Mouse (Mus musculus): Measurements from ENCODE around the gene Hoxa7. TPM values are rescaled to one million over a fixed set of nuclear protein-coding genes. Genes with fewer than 3 reads are reported as not detected.

The Hoxa7 gene
- polyA plus RNA-seq, 1 experiment, result 1.4 TPM

- TF ChIP-seq POLR2A (IDR thresholded peaks at IDR 0.05; ENCODE audit: insufficient read depth, low read length) (no peak), CTCF (IDR thresholded peaks at IDR 0.05; ENCODE audit: low read depth, low read length) (no peak)
Observed at GRCm38 (mm10) chr6:52175864-52176263, 45.8 kb downstream of the Hoxa7 start.

GRCm38 (mm10) chr6:52174968-52175751, 46.5 kb downstream of the Hoxa7 start:
- H3K9me3 ChIP-seq (replicated peaks; ENCODE audit: control insufficient read depth, insufficient read depth, low read length, poor library complexity, severe bottlenecking), result no peaks in the 10 kb centered on the region
- H3K4me1 ChIP-seq (ENCODE audit: control insufficient read depth, insufficient read depth, low read length), result no peaks in the 10 kb centered on the region
- H3K27me3 ChIP-seq (ENCODE audit: control insufficient read depth, insufficient read depth, low read length, poor library complexity, severe bottlenecking), result peaks cover 56% of the 10 kb centered on the region
- peak overlapping the region; percentile 14 for H3K4me3 ChIP-seq (ENCODE audit: low read depth, low read length)
- H3K36me3 ChIP-seq (ENCODE audit: control insufficient read depth, insufficient read depth, low read length, poor library complexity, severe bottlenecking), result no peaks in the 10 kb centered on the region
- H3K9ac ChIP-seq (ENCODE audit: low read depth, poor library complexity, severe bottlenecking), result peak overlapping the region; percentile 49; the same call in 1 of the 2 replicates
- TF ChIP-seq CTCF (IDR thresholded peaks at IDR 0.05; ENCODE audit: low read depth, low read length) (no peak), POLR2A (IDR thresholded peaks at IDR 0.05; ENCODE audit: insufficient read depth, low read length) (no peak), EP300 (IDR thresholded peaks at IDR 0.05; ENCODE audit: insufficient read depth, low read depth, low read length) (no peak)
- no peak overlapping the region for H3K27ac ChIP-seq (ENCODE audit: insufficient read depth, low read length)

More at GRCm38 (mm10) chr6:52175864-52176263, 45.8 kb downstream of the Hoxa7 start:
- Histone ChIP-seq H3K4me1 (ENCODE audit: control insufficient read depth, insufficient read depth, low read length) (no peaks in the 10 kb centered on the region), H3K36me3 (ENCODE audit: control insufficient read depth, insufficient read depth, low read length, poor library complexity, severe bottlenecking) (no peaks in the 10 kb centered on the region), H3K9ac (ENCODE audit: low read depth, poor library complexity, severe bottlenecking) (peak overlapping the region; percentile 49; the same call in 1 of the 2 replicates), H3K27me3 (ENCODE audit: control insufficient read depth, insufficient read depth, low read length, poor library complexity, severe bottlenecking) (peaks cover 57% of the 10 kb centered on the region), H3K4me3 (ENCODE audit: low read depth, low read length) (no peak overlapping the region), H3K27ac (ENCODE audit: insufficient read depth, low read length) (no peak overlapping the region), H3K9me3 (replicated peaks; ENCODE audit: control insufficient read depth, insufficient read depth, low read length, poor library complexity, severe bottlenecking) (no peaks in the 10 kb centered on the region)

GRCm38 (mm10) chr6:52173648-52174047, 48.0 kb downstream of the Hoxa7 start:
- TF ChIP-seq POLR2A (IDR thresholded peaks at IDR 0.05; ENCODE audit: insufficient read depth, low read length) (no peak), CTCF (IDR thresholded peaks at IDR 0.05; ENCODE audit: low read depth, low read length) (no peak), EP300 (IDR thresholded peaks at IDR 0.05; ENCODE audit: insufficient read depth, low read depth, low read length) (no peak)
- Histone ChIP-seq H3K9me3 (replicated peaks; ENCODE audit: control insufficient read depth, insufficient read depth, low read length, poor library complexity, severe bottlenecking) (no peaks in the 10 kb centered on the region), H3K9ac (ENCODE audit: low read depth, poor library complexity, severe bottlenecking) (no peak overlapping the region), H3K4me3 (ENCODE audit: low read depth, low read length) (no peak overlapping the region), H3K4me1 (ENCODE audit: control insufficient read depth, insufficient read depth, low read length) (no peaks in the 10 kb centered on the region), H3K27ac (ENCODE audit: insufficient read depth, low read length) (no peak overlapping the region), H3K36me3 (ENCODE audit: control insufficient read depth, insufficient read depth, low read length, poor library complexity, severe bottlenecking) (no peaks in the 10 kb centered on the region), H3K27me3 (ENCODE audit: control insufficient read depth, insufficient read depth, low read length, poor library complexity, severe bottlenecking) (peaks cover 58% of the 10 kb centered on the region)

- TF ChIP-seq EP300 (IDR thresholded peaks at IDR 0.05; ENCODE audit: insufficient read depth, low read depth, low read length), result no peak
- TF ChIP-seq POLR2A (IDR thresholded peaks at IDR 0.05; ENCODE audit: insufficient read depth, low read length), result no peak
- TF ChIP-seq CTCF (IDR thresholded peaks at IDR 0.05; ENCODE audit: low read depth, low read length), result no peak
- peak overlapping the region; percentile 70 for H3K4me3 ChIP-seq (ENCODE audit: low read depth, low read length)
- H3K27me3 ChIP-seq (ENCODE audit: control insufficient read depth, insufficient read depth, low read length, poor library complexity, severe bottlenecking), result peaks cover 56% of the 10 kb centered on the region
- no peaks in the 10 kb centered on the region for H3K36me3 ChIP-seq (ENCODE audit: control insufficient read depth, insufficient read depth, low read length, poor library complexity, severe bottlenecking)
- no peaks in the 10 kb centered on the region for H3K9me3 ChIP-seq (replicated peaks; ENCODE audit: control insufficient read depth, insufficient read depth, low read length, poor library complexity, severe bottlenecking)
- H3K27ac ChIP-seq (ENCODE audit: insufficient read depth, low read length), result no peak overlapping the region
- H3K9ac ChIP-seq (ENCODE audit: low read depth, poor library complexity, severe bottlenecking), result peak overlapping the region; percentile 28; the same call in 1 of the 2 replicates
- no peaks in the 10 kb centered on the region for H3K4me1 ChIP-seq (ENCODE audit: control insufficient read depth, insufficient read depth, low read length)
Observed at GRCm38 (mm10) chr6:52172501-52172900, 49.2 kb downstream of the Hoxa7 start.

- Histone ChIP-seq H3K4me1 (ENCODE audit: control insufficient read depth, insufficient read depth, low read length) (no peaks in the 10 kb centered on the region), H3K9me3 (replicated peaks; ENCODE audit: control insufficient read depth, insufficient read depth, low read length, poor library complexity, severe bottlenecking) (no peaks in the 10 kb centered on the region), H3K9ac (ENCODE audit: low read depth, poor library complexity, severe bottlenecking) (peak overlapping the region; percentile 28; the same call in 1 of the 2 replicates), H3K27ac (ENCODE audit: insufficient read depth, low read length) (no peak overlapping the region), H3K4me3 (ENCODE audit: low read depth, low read length) (no peak overlapping the region), H3K36me3 (ENCODE audit: control insufficient read depth, insufficient read depth, low read length, poor library complexity, severe bottlenecking) (no peaks in the 10 kb centered on the region), H3K27me3 (ENCODE audit: control insufficient read depth, insufficient read depth, low read length, poor library complexity, severe bottlenecking) (peaks cover 56% of the 10 kb centered on the region)
- TF ChIP-seq CTCF (IDR thresholded peaks at IDR 0.05; ENCODE audit: low read depth, low read length), result no peak
- TF ChIP-seq EP300 (IDR thresholded peaks at IDR 0.05; ENCODE audit: insufficient read depth, low read depth, low read length), result no peak
- no peak for TF ChIP-seq POLR2A (IDR thresholded peaks at IDR 0.05; ENCODE audit: insufficient read depth, low read length)
Observed at GRCm38 (mm10) chr6:52171938-52172337, 49.7 kb downstream of the Hoxa7 start.

GRCm38 (mm10) chr6:52171331-52171730, 50.3 kb downstream of the Hoxa7 start:
- no peak overlapping the region for H3K9ac ChIP-seq (ENCODE audit: low read depth, poor library complexity, severe bottlenecking)
- peaks cover 56% of the 10 kb centered on the region for H3K27me3 ChIP-seq (ENCODE audit: control insufficient read depth, insufficient read depth, low read length, poor library complexity, severe bottlenecking)
- H3K27ac ChIP-seq (ENCODE audit: insufficient read depth, low read length), result no peak overlapping the region
- no peaks in the 10 kb centered on the region for H3K9me3 ChIP-seq (replicated peaks; ENCODE audit: control insufficient read depth, insufficient read depth, low read length, poor library complexity, severe bottlenecking)
- H3K4me1 ChIP-seq (ENCODE audit: control insufficient read depth, insufficient read depth, low read length), result no peaks in the 10 kb centered on the region
- TF ChIP-seq EP300 (IDR thresholded peaks at IDR 0.05; ENCODE audit: insufficient read depth, low read depth, low read length) (no peak), POLR2A (IDR thresholded peaks at IDR 0.05; ENCODE audit: insufficient read depth, low read length) (no peak), CTCF (IDR thresholded peaks at IDR 0.05; ENCODE audit: low read depth, low read length) (no peak)
- no peaks in the 10 kb centered on the region for H3K36me3 ChIP-seq (ENCODE audit: control insufficient read depth, insufficient read depth, low read length, poor library complexity, severe bottlenecking)
- no peak overlapping the region for H3K4me3 ChIP-seq (ENCODE audit: low read depth, low read length)
